Mouse (Mus musculus) ES-Bruce4 (cell line): ENCODE results near the gene Acsm2.

ENCODE experiments used
- CTCF ChIP-seq: IDR thresholded peaks from one replicate; pipeline ENCODE4 v1.8.1; 2011; ENCODE audit warnings: low read depth, low read length
- POLR2A ChIP-seq: IDR thresholded peaks from one replicate; pipeline ENCODE4 v1.8.1; 2011; ENCODE audit warnings: low read length; ENCODE audit not compliant: insufficient read depth

GRCm38 (mm10) chr7:119596536-119596935 lies 42.4 kb downstream of the Acsm2 start:
- TF ChIP-seq CTCF: no peak
- TF ChIP-seq POLR2A: no peak
